Mouse (Mus musculus) ES-CJ7 (cell line): ENCODE results near the gene Ddx50.

ENCODE experiments used
- DNase-seq: peaks from one replicate; pipeline ENCODE4 v3.0.0; 2011; ENCODE audit warnings: low read depth, low spot score

The Ddx50 gene

GRCm38 (mm10) chr10:62650881-62651810 is at the start of gene Ddx50:
Ddx50 (minus strand) TSS chr10:62651218.
- DNase-seq = peak; percentile 99

- peak; percentile 60 for DNase-seq
Observed at GRCm38 (mm10) chr10:62692771-62693170, 41.8 kb upstream of the Ddx50 start.

- DNase-seq = no peak
Observed at GRCm38 (mm10) chr10:62692244-62692643, 41.2 kb upstream of the Ddx50 start.

GRCm38 (mm10) chr10:62687032-62687674 is 36.1 kb upstream of the Ddx50 start:
- DNase-seq = no peak

- peak; percentile 48 for DNase-seq
Observed at GRCm38 (mm10) chr10:62683043-62683442, 32.0 kb upstream of the Ddx50 start.

- peak; percentile 79 for DNase-seq
Observed at GRCm38 (mm10) chr10:62679833-62680232, 28.8 kb upstream of the Ddx50 start.

GRCm38 (mm10) chr10:62677329-62677728 is 26.3 kb upstream of the Ddx50 start:
- no peak for DNase-seq

- DNase-seq = no peak
Observed at GRCm38 (mm10) chr10:62676196-62676595, 25.2 kb upstream of the Ddx50 start.

- no peak for DNase-seq
Observed at GRCm38 (mm10) chr10:62672359-62672758, 21.3 kb upstream of the Ddx50 start.

GRCm38 (mm10) chr10:62669245-62669644 is 18.2 kb upstream of the Ddx50 start:
- DNase-seq = no peak

GRCm38 (mm10) chr10:62668463-62668862 is 17.4 kb upstream of the Ddx50 start:
- DNase-seq = no peak

- DNase-seq = no peak
Observed at GRCm38 (mm10) chr10:62668043-62668442, 17.0 kb upstream of the Ddx50 start.

- peak; percentile 36 for DNase-seq
Observed at GRCm38 (mm10) chr10:62664963-62665590, 14.1 kb upstream of the Ddx50 start.

- DNase-seq = no peak
Observed at GRCm38 (mm10) chr10:62664171-62664570, 13.2 kb upstream of the Ddx50 start.

GRCm38 (mm10) chr10:62656711-62657110 is 5.7 kb upstream of the Ddx50 start:
- no peak for DNase-seq

GRCm38 (mm10) chr10:62651961-62652360 is 943 bp upstream of the Ddx50 start:
- no peak for DNase-seq

- no peak for DNase-seq
Observed at GRCm38 (mm10) chr10:62650358-62650782, 648 bp downstream of the Ddx50 start.

GRCm38 (mm10) chr10:62604161-62604560 is 46.9 kb downstream of the Ddx50 start:
- DNase-seq = no peak

GRCm38 (mm10) chr10:62603233-62604030 is 47.6 kb downstream of the Ddx50 start:
- no peak for DNase-seq

GRCm38 (mm10) chr10:62602177-62603040 is 48.6 kb downstream of the Ddx50 start, which contains the start of gene Ddx21:
Ddx21 (minus strand) TSS chr10:62602281.
- DNase-seq = peak; percentile 94
